Mouse (Mus musculus): ENCODE data around the gene Cyp3a44.
"Not testable (repeated sequence)": the region's sequence is repeated elsewhere in the genome, so short reads cannot be mapped to it uniquely, and the experiment has no call there.

Cyp3a44 gene

GRCm38 (mm10) chr5:145805796-145806195 lies at the start of gene Cyp3a44:
Cyp3a44 (minus strand) TSS chr5:145805874.
- not testable (repeated sequence) for DNase-seq (ENCODE audit: low read depth, low spot score)

- DNase-seq (ENCODE audit: low read depth, low spot score) = not testable (repeated sequence)
Observed at GRCm38 (mm10) chr5:145800229-145800628, 5.4 kb downstream of the Cyp3a44 start.

- DNase-seq (ENCODE audit: low read depth, low spot score) = not testable (repeated sequence)
Observed at GRCm38 (mm10) chr5:145793232-145793631, 12.4 kb downstream of the Cyp3a44 start.

GRCm38 (mm10) chr5:145737512-145737911 lies 68.2 kb downstream of the Cyp3a44 start:
- not testable (repeated sequence) for DNase-seq (ENCODE audit: low read depth, low spot score)

Measured in embryo, embryonic 11.5 days (tissue).